Mouse (Mus musculus) lung, adult 2 months (tissue): ENCODE results near the gene Foxp1.

Experiments used
- CTCF ChIP-seq: fragments of 200-500 bp; IDR thresholded peaks from 2 replicates; pipeline ENCODE4 v1.5.1; 2011; ENCODE audit warnings: mild to moderate bottlenecking, low read length, control low read depth; ENCODE audit not compliant: insufficient read depth
- POLR2A ChIP-seq: fragments of 200-500 bp; IDR thresholded peaks from 2 replicates; pipeline ENCODE4 v1.6.1; 2011; ENCODE audit warnings: low read depth, mild to moderate bottlenecking, control low read depth, low read length, borderline replicate concordance; ENCODE audit errors: extremely low read depth

DNA sequence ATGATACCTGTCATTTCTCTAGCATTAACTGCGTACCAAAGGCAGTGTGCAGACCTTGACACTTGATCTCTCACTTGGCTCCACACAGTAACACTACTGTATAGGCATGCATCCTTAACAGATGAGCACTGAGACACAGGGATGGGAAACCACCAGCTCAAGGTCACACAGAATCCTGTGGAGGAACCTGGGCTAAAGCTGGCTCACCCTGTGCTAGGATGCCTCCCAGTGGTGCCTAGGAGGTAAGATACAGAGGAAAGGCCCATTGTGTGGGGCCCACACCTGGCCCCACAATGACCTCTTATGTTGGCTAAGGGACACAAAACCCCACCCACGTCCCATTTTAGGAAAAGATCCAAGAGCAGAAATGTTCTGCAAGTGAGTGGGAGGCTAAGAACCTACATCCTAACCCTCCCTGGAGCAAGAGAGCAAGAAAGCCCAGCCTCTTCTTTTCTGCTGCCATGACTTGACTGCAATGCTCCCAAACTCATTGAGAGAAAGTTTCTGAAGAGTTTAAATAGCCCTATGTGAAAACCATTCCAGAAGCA is 69.8 kb downstream of the Foxp1 start:
- peak; percentile 78 for TF ChIP-seq CTCF
- TF ChIP-seq POLR2A = no peak
